Mouse (Mus musculus) liver, postnatal 0 days (tissue): ENCODE results near the gene Usp30.

Source experiments
- CTCF ChIP-seq: sonication (generic); IDR thresholded peaks from 2 replicates; pipeline ENCODE4 v1.5.1; 2016; ENCODE audit warnings: antibody characterized with exemption, low read depth
- EP300 ChIP-seq: IDR thresholded peaks from 2 replicates; pipeline ENCODE4 v1.6.1; 2016; ENCODE audit warnings: antibody characterized with exemption, low read depth, mild to moderate bottlenecking

- TF ChIP-seq CTCF (no peak), EP300 (no peak)
These were observed 49.8 kb downstream of the Usp30 start for GRCm38 (mm10) chr5:114115030-114115429.
